Mouse (Mus musculus) lung, postnatal 0 days (tissue): ENCODE results near the gene Adk. TPM values are rescaled to one million over a fixed set of nuclear protein-coding genes. Genes with fewer than 3 reads are reported as not detected.

Experiments used
- ATAC-seq: fragments of 200-750 bp; cut with Nextera tagmentation; 2 replicates; pipeline ENCODE4 v1.8.0; 2017; ENCODE audit warnings: moderate library complexity
- DNase-seq: peaks from one replicate; pipeline ENCODE4 v3.0.0-alpha.2; 2016; ENCODE audit warnings: low spot score
- H3K27ac ChIP-seq: fragments of 300-500 bp; sonication (generic); 2 replicates; pipeline ENCODE4 v1.5.1; 2014; ENCODE audit warnings: antibody characterized with exemption, mild to moderate bottlenecking, low read length, mixed read lengths
- H3K27me3 ChIP-seq: fragments of 300-500 bp; sonication (generic); replicated peaks from 2 replicates; pipeline ENCODE4 v1.6.1; 2014; ENCODE audit warnings: low read length, mixed read lengths; ENCODE audit not compliant: insufficient read depth
- H3K36me3 ChIP-seq: fragments of 300-500 bp; sonication (generic); 2 replicates; pipeline ENCODE4 v1.6.1; 2014; ENCODE audit warnings: low read length, mixed read lengths; ENCODE audit not compliant: insufficient read depth
- H3K4me1 ChIP-seq: fragments of 300-500 bp; sonication (generic); 2 replicates; pipeline ENCODE4 v1.6.1; 2014; ENCODE audit warnings: antibody characterized with exemption, low read depth, low read length, mixed read lengths; ENCODE audit not compliant: insufficient read depth
- H3K4me2 ChIP-seq: fragments of 300-500 bp; sonication (generic); replicated peaks from 2 replicates; pipeline ENCODE4 v1.6.1; 2014; ENCODE audit warnings: low read depth, mild to moderate bottlenecking, low read length, moderate library complexity, mixed read lengths
- H3K4me3 ChIP-seq: fragments of 300-500 bp; sonication (generic); 2 replicates; pipeline ENCODE4 v1.5.1; 2014; ENCODE audit warnings: low read depth, low read length
- H3K9ac ChIP-seq: fragments of 300-500 bp; sonication (generic); replicated peaks from 2 replicates; pipeline ENCODE4 v1.6.1; 2014; ENCODE audit warnings: low read depth, mild to moderate bottlenecking
- H3K9me3 ChIP-seq: fragments of 300-500 bp; sonication (generic); 2 replicates; pipeline ENCODE4 v1.6.1; 2016; ENCODE audit warnings: low read length, mixed read lengths
- CTCF ChIP-seq: IDR thresholded peaks from 2 replicates; pipeline ENCODE4 v1.5.1; 2016; ENCODE audit warnings: antibody characterized with exemption, mild to moderate bottlenecking
- EP300 ChIP-seq: IDR thresholded peaks from 2 replicates; pipeline ENCODE4 v1.6.1; 2016; ENCODE audit warnings: antibody characterized with exemption, mild to moderate bottlenecking, control low read depth
- whole genome bisulfite sequencing: fragments of 180-500 bp; shearing (Covaris S2); extraction: QIAGEN DNeasy Blood & Tissue Kit; methylation state at CpG from one replicate; pipeline ENCODE4 v1.1.7; 2014; 5-methylcytosine and 5-hydroxymethylcytosine counted together
- polyA plus RNA-seq: library from polyadenylated mRNA; unstranded; fragments of >200 nt; fragmentation: Nextera tagmentation; extraction: Ambion mirVana; gene quantifications from 2 replicates; pipeline ENCODE4 v1.2.1, GENCODE M21; 2015

Gene Adk
- polyA plus RNA-seq, 1 experiment from 2014 or later = 238 TPM

- no peaks in the 10 kb centered on the region for H3K9me3 ChIP-seq
- no peak overlapping the region for H3K4me3 ChIP-seq
- no peaks in the 10 kb centered on the region for H3K36me3 ChIP-seq
- H3K4me1 ChIP-seq = no peaks in the 10 kb centered on the region
- WGBS = 89% methylated on average over 2 of the region's 2 CpGs
- no peak for TF ChIP-seq EP300
- peak; percentile 46 for TF ChIP-seq CTCF
- no peak overlapping the region for H3K27ac ChIP-seq
- no peak overlapping the region for H3K9ac ChIP-seq
- DNase-seq (peak; percentile 11), ATAC-seq (no peak)
- no peaks in the 10 kb centered on the region for H3K27me3 ChIP-seq
- H3K4me2 ChIP-seq = no peak overlapping the region
Measured at GRCm38 (mm10) chr14:21253993-21254339, 201.6 kb downstream of the Adk start.

DNA sequence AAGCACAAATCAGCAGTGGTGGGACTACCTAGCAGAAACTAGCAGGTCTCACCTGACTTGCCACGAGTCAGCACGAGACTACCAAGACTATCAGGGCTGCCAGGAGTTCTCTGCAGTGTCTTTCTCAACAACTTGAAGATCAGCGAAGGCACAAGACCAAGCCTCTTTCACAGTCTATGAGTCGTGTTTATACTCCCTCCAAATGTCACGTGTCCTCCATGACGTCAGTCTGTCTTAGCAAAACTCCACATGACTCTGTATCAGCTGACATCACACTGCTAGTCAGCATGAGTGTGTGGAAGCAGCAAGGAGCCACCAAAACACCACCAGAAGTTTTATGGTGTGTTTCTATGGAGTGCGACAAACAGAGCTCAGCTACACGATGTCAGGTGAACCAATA, 215.9 kb downstream of the Adk start:
- 88% methylated on average over 8 of the region's 8 CpGs for WGBS
- TF ChIP-seq CTCF = no peak
- no peak for TF ChIP-seq EP300
- no peaks in the 10 kb centered on the region for H3K27me3 ChIP-seq
- no peak overlapping the region for H3K27ac ChIP-seq
- H3K4me1 ChIP-seq = 0 out of 2 replicates have a peak, but pooled peaks cover 2% of the 10 kb centered on the region
- no peaks in the 10 kb centered on the region for H3K36me3 ChIP-seq
- no peak for DNase-seq
- no peak overlapping the region for H3K4me2 ChIP-seq
- no peaks in the 10 kb centered on the region for H3K9me3 ChIP-seq
- H3K4me3 ChIP-seq = no peak overlapping the region
- no peak for ATAC-seq
- H3K9ac ChIP-seq = no peak overlapping the region

DNA sequence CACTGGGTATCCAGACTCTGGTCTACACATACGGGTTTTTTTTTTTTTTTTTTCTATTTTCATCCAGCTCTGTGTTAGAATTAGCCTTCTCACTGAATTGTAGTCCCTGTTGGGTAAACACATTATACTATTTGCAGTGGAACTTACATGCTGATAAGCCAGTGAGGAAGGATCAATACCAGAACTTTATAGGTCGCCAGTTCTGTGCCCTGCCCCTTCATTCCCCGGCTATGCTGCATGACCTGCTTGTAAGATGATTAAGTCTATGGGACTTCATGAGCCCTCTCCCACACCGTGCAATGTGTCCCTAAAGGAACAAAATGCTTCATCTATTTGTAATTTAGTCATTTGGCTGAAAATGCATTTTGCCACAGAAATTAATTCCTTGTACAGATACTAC, 219.1 kb downstream of the Adk start:
- Histone ChIP-seq H3K4me1 (0 out of 2 replicates have a peak, but pooled peaks cover 2% of the 10 kb centered on the region), H3K27ac (no peak overlapping the region), H3K4me2 (no peak overlapping the region), H3K36me3 (no peaks in the 10 kb centered on the region), H3K27me3 (no peaks in the 10 kb centered on the region), H3K9me3 (no peaks in the 10 kb centered on the region), H3K4me3 (no peak overlapping the region), H3K9ac (no peak overlapping the region)
- no peak for TF ChIP-seq EP300
- TF ChIP-seq CTCF = no peak
- DNase-seq = no peak
- ATAC-seq = no peak
- 66% methylated on average over 4 of the region's 4 CpGs for WGBS

GRCm38 (mm10) chr14:21275786-21276185, 223.4 kb downstream of the Adk start:
- Histone ChIP-seq H3K27me3 (no peaks in the 10 kb centered on the region), H3K9me3 (no peaks in the 10 kb centered on the region), H3K4me1 (0 out of 2 replicates have a peak, but pooled peaks cover 2% of the 10 kb centered on the region), H3K9ac (no peak overlapping the region), H3K4me2 (no peak overlapping the region), H3K27ac (no peak overlapping the region), H3K4me3 (no peak overlapping the region), H3K36me3 (no peaks in the 10 kb centered on the region)
- WGBS = 65% methylated on average over 1 of the region's 1 CpGs
- TF ChIP-seq EP300 (no peak), CTCF (no peak)
- DNase-seq = no peak
- no peak for ATAC-seq

GRCm38 (mm10) chr14:21278290-21278689, 225.9 kb downstream of the Adk start:
- Histone ChIP-seq H3K9me3 (no peaks in the 10 kb centered on the region), H3K27me3 (no peaks in the 10 kb centered on the region), H3K4me1 (no peaks in the 10 kb centered on the region), H3K4me3 (no peak overlapping the region), H3K27ac (no peak overlapping the region), H3K36me3 (no peaks in the 10 kb centered on the region), H3K9ac (no peak overlapping the region), H3K4me2 (no peak overlapping the region)
- ATAC-seq (no peak), DNase-seq (no peak)
- TF ChIP-seq EP300 (no peak), CTCF (no peak)
- 85% methylated on average over 2 of the region's 2 CpGs for WGBS

- DNase-seq (peak; percentile 37), ATAC-seq (peak; percentile 28; the same call in 1 of the 2 replicates)
- Histone ChIP-seq H3K9me3 (no peaks in the 10 kb centered on the region), H3K27me3 (no peaks in the 10 kb centered on the region), H3K27ac (no peak overlapping the region), H3K4me2 (no peak overlapping the region), H3K9ac (no peak overlapping the region), H3K36me3 (no peaks in the 10 kb centered on the region), H3K4me1 (no peaks in the 10 kb centered on the region), H3K4me3 (no peak overlapping the region)
- WGBS = 44% methylated on average over 6 of the region's 6 CpGs
- TF ChIP-seq CTCF = no peak
- peak; percentile 60 for TF ChIP-seq EP300
Measured at GRCm38 (mm10) chr14:21278907-21279535, 226.6 kb downstream of the Adk start.

DNA sequence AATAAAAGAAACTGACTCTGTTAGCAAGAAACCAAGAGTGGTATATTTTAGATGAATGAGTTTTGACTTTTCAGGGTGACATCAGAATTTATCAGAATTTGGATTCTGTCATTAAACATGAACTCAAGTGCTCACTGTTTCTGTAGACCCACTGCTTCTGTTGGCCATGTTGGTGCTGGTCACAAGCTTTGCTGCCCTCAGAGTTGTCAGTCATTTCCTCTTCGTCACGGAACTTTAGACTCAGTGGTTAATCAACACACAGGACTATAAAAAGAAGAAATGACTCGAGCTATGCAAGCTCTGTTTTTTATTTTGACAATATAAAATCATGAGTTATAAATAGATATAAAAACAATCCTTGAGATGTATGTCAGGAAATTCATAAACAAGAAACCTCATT, 228.1 kb downstream of the Adk start:
- Histone ChIP-seq H3K9me3 (no peaks in the 10 kb centered on the region), H3K4me3 (no peak overlapping the region), H3K27ac (no peak overlapping the region), H3K4me2 (no peak overlapping the region), H3K36me3 (no peaks in the 10 kb centered on the region), H3K9ac (no peak overlapping the region), H3K27me3 (no peaks in the 10 kb centered on the region), H3K4me1 (no peaks in the 10 kb centered on the region)
- 64% methylated on average over 3 of the region's 3 CpGs for WGBS
- ATAC-seq (no peak), DNase-seq (no peak)
- TF ChIP-seq CTCF (no peak), EP300 (no peak)
